Mouse (Mus musculus) heart, postnatal 25 days (tissue): ENCODE data around the gene Myom1. TPM values are rescaled to one million over a fixed set of nuclear protein-coding genes. Genes with fewer than 3 reads are reported as not detected.

Experiments used
- DNase-seq: peaks from one replicate; pipeline ENCODE4 v3.0.0; 2022; ENCODE audit warnings: low spot score
- intact Hi-C: fragments of 180-260 bp; cut with DNase I; formaldehyde crosslinking; loops from one replicate; pipeline ENCODE4 v1.15.1; 2025
- total RNA-seq, 2 experiments: library from RNA; stranded (reverse); gene quantifications; 2 replicates each; pipeline ENCODE4 v1.2.3; 2021

The Myom1 gene
- total RNA-seq, 2 experiments from 2014 or later, result 1,192 to 1,218 TPM

GRCm38 (mm10) chr17:71160244-71160995, 158.0 kb downstream of the Myom1 start:
- intact Hi-C loops, result no loop called here
- DNase-seq, result no peak

GRCm38 (mm10) chr17:71164991-71165390, 162.6 kb downstream of the Myom1 start:
- DNase-seq, result peak; percentile 14
- intact Hi-C loops, result no loop called here

- no peak for DNase-seq
- intact Hi-C loops, result no loop called here
Measured at GRCm38 (mm10) chr17:71168205-71168815, 165.9 kb downstream of the Myom1 start.

- intact Hi-C loops, result no loop called here
- no peak for DNase-seq
Measured at GRCm38 (mm10) chr17:71168846-71169245, 166.4 kb downstream of the Myom1 start.

GRCm38 (mm10) chr17:71169639-71170038, 167.2 kb downstream of the Myom1 start:
- intact Hi-C loops, result no loop called here
- DNase-seq, result no peak

GRCm38 (mm10) chr17:71171161-71171560, 168.7 kb downstream of the Myom1 start:
- intact Hi-C loops, result no loop called here
- DNase-seq, result no peak

Other genes starting within 250 kb of the Myom1 start
- gene Tgif1, start 149.1 kb upstream of the Myom1 start, total RNA-seq, result 1 to 10 TPM; 5.3 to 7.6 TPM
- 100 to 1,000 TPM; 944 to 988 TPM for gene Myl12a, start 245 bp downstream of the Myom1 start, total RNA-seq
- 1 to 10 TPM; 8.2 to 9.5 TPM for gene Lpin2, start 179.9 kb downstream of the Myom1 start, total RNA-seq